Mouse (Mus musculus) spleen, postnatal 14 days (tissue): ENCODE measurements around the gene Eef1g.

Experiments used
- DNase-seq, 2 experiments: peaks; one replicate each; pipeline ENCODE4 v3.0.0; 2021 to 2022; ENCODE audit warnings: low spot score in 2 of 2

Gene Eef1g

GRCm38 (mm10) chr19:8966590-8967372, at the start of gene Eef1g:
Gene Eef1g (plus strand): TSS chr19:8967041.
- peak; percentile 96 to 97 for DNase-seq

GRCm38 (mm10) chr19:8919000-8919399, 47.8 kb upstream of the Eef1g start:
- no peak for DNase-seq

GRCm38 (mm10) chr19:8919684-8920072, 47.2 kb upstream of the Eef1g start:
- DNase-seq, result no peak

GRCm38 (mm10) chr19:8920073-8920736, 46.6 kb upstream of the Eef1g start, which contains the start of gene B3gat3:
Gene B3gat3 (plus strand): TSS chr19:8920374.
- peak; percentile 76 to 85 for DNase-seq

- no peak for DNase-seq
These were observed 46.0 kb upstream of the Eef1g start for GRCm38 (mm10) chr19:8920836-8921291.

- no peak for DNase-seq
These were observed 45.1 kb upstream of the Eef1g start for GRCm38 (mm10) chr19:8921741-8922140.

GRCm38 (mm10) chr19:8926766-8927165, 40.1 kb upstream of the Eef1g start:
- DNase-seq, result no peak

GRCm38 (mm10) chr19:8927891-8928525, 38.8 kb upstream of the Eef1g start:
- no peak for DNase-seq

- DNase-seq, result no peak
These were observed 38.1 kb upstream of the Eef1g start for GRCm38 (mm10) chr19:8928689-8929223.

- DNase-seq, result peak; percentile 77 to 82
These were observed 37.4 kb upstream of the Eef1g start, which contains the start of the genes Rom1 and Eml3 for GRCm38 (mm10) chr19:8929224-8930088. Gene Rom1 (minus strand): TSS chr19:8929356. Gene Eml3 (plus strand): TSS chr19:8929552.

- no peak for DNase-seq
These were observed 36.7 kb upstream of the Eef1g start for GRCm38 (mm10) chr19:8930117-8930516.

- DNase-seq, result no peak
These were observed 36.1 kb upstream of the Eef1g start for GRCm38 (mm10) chr19:8930771-8931170.

- DNase-seq, result no peak
These were observed 30.1 kb upstream of the Eef1g start for GRCm38 (mm10) chr19:8936736-8937135.

- no peak for DNase-seq
These were observed 26.2 kb upstream of the Eef1g start for GRCm38 (mm10) chr19:8940526-8941133.

- no peak for DNase-seq
These were observed 25.7 kb upstream of the Eef1g start for GRCm38 (mm10) chr19:8941136-8941514.

GRCm38 (mm10) chr19:8941515-8942217, 25.2 kb upstream of the Eef1g start, which contains the start of gene Mta2:
Gene Mta2 (plus strand): TSS chr19:8941875.
- DNase-seq, result peak; percentile 93 to 95

- peak in 1 of 2 experiments; percentile 43 for DNase-seq
These were observed 24.4 kb upstream of the Eef1g start for GRCm38 (mm10) chr19:8942276-8942964.

GRCm38 (mm10) chr19:8943047-8943446, 23.8 kb upstream of the Eef1g start:
- DNase-seq, result no peak

- no peak for DNase-seq
These were observed 22.8 kb upstream of the Eef1g start for GRCm38 (mm10) chr19:8944062-8944461.
